Mouse (Mus musculus): ENCODE measurements around the gene Grik3. TPM values are rescaled to one million over a fixed set of nuclear protein-coding genes. Genes with fewer than 3 reads are reported as not detected.

The Grik3 gene
- polyA plus RNA-seq (2017; shearing (Covaris generic)) = not detected

GRCm38 (mm10) chr4:125490661-125491504 is at the start of gene Grik3:
TSS of gene Grik3 (plus strand) at chr4:125490700.

Data from naive thymus-derived CD4-positive, alpha-beta T cell, adult 5 months (primary cell).